Mouse (Mus musculus): Measurements from ENCODE around the gene Nup85. TPM values are rescaled to one million over a fixed set of nuclear protein-coding genes. Genes with fewer than 3 reads are reported as not detected.
A peak's percentile ranks its signal among the peaks of the same experiment; 100 is the strongest.

Nup85 gene
- polyA plus RNA-seq, 1 experiment from 2014 or later = 155 TPM

DNA sequence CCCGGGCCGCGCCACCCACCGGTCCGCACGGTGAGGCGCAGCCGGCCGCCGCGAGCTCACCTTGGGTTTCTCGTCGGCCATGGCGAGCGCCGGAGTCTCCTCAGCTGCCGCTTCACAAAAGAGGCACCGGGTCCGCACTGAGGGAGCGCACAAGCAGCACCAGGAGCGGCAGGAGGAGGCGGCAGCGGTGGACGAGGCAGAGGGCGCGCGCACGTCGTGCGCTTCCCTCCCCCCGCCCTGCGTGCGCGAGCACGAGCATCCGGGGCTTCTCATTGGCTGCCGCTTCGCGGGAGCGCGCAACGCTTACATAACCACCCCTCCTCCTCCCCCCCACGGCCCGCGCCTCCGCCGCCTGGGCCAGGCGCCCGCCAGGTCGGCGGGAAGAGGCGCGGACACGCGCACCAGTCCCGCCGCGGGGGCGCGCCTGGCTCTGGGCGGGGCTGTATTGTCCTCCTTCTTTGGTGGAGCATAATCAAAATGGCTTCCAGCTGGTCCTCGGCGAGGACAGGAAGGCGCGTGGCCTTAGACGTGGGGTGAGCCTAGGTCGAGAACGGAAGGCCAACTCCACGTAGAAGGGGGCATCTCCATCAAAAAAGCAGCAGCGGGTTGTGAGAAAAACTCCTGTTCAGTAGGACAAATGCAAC is 28.1 kb upstream of the Nup85 start, which contains the start of gene Sumo2:
Gene Sumo2 (minus strand): TSS at position 239 of the 644 bp plus-strand sequence.
- H3K4me2 ChIP-seq (replicated peaks) = peak within 1 kb of the TSS; percentile 68
- no peaks in the 10 kb centered on the region for H3K9me3 ChIP-seq
- H3K27ac ChIP-seq = peak within 1 kb of the TSS; percentile 100
- ATAC-seq = peak; percentile 96
- H3K4me1 ChIP-seq (replicated peaks) = 0 out of 2 replicates have a peak, but pooled peaks cover 6% of the 10 kb centered on the region
- H3K36me3 ChIP-seq = peaks cover 17% of the 10 kb centered on the region
- H3K9ac ChIP-seq = peak within 1 kb of the TSS; percentile 98
- peak within 1 kb of the TSS; percentile 94 for H3K4me3 ChIP-seq (replicated peaks)
- H3K27me3 ChIP-seq (replicated peaks) = no peaks in the 10 kb centered on the region
- 2% methylated on average over 69 of the region's 70 CpGs for WGBS

GRCm38 (mm10) chr11:115536856-115537568 is 27.2 kb upstream of the Nup85 start:
- peak overlapping the region; percentile 68; the same call in 1 of the 2 replicates for H3K4me2 ChIP-seq (replicated peaks)
- peak overlapping the region; percentile 100 for H3K27ac ChIP-seq
- H3K4me1 ChIP-seq (replicated peaks) = 0 out of 2 replicates have a peak, but pooled peaks cover 6% of the 10 kb centered on the region
- H3K36me3 ChIP-seq = peaks cover 11% of the 10 kb centered on the region
- no peaks in the 10 kb centered on the region for H3K9me3 ChIP-seq
- no peaks in the 10 kb centered on the region for H3K27me3 ChIP-seq (replicated peaks)
- no peak overlapping the region for H3K9ac ChIP-seq
- 88% methylated on average over 10 of the region's 10 CpGs for WGBS
- ATAC-seq = no peak; the same call in 1 of the 2 replicates
- no peak overlapping the region for H3K4me3 ChIP-seq (replicated peaks)

GRCm38 (mm10) chr11:115538045-115538444 is 26.2 kb upstream of the Nup85 start:
- 0 out of 2 replicates have a peak, but pooled peaks cover 3% of the 10 kb centered on the region for H3K4me1 ChIP-seq (replicated peaks)
- peaks cover under 1% of the 10 kb centered on the region for H3K36me3 ChIP-seq
- no peak overlapping the region for H3K4me3 ChIP-seq (replicated peaks)
- no peaks in the 10 kb centered on the region for H3K27me3 ChIP-seq (replicated peaks)
- no peak overlapping the region for H3K9ac ChIP-seq
- no peak overlapping the region for H3K4me2 ChIP-seq (replicated peaks)
- no peak overlapping the region for H3K27ac ChIP-seq
- no peaks in the 10 kb centered on the region for H3K9me3 ChIP-seq
- 69% methylated on average over 2 of the region's 2 CpGs for WGBS
- no peak for ATAC-seq

- no peak for ATAC-seq
- Histone ChIP-seq H3K36me3 (no peaks in the 10 kb centered on the region), H3K27me3 (replicated peaks) (no peaks in the 10 kb centered on the region), H3K9ac (no peak overlapping the region), H3K9me3 (no peaks in the 10 kb centered on the region), H3K4me3 (replicated peaks) (no peak overlapping the region), H3K4me1 (replicated peaks) (no peaks in the 10 kb centered on the region), H3K4me2 (replicated peaks) (no peak overlapping the region), H3K27ac (no peak overlapping the region)
- WGBS = 68% methylated on average over 4 of the region's 4 CpGs
These were observed 20.7 kb upstream of the Nup85 start for GRCm38 (mm10) chr11:115543571-115543970.

DNA sequence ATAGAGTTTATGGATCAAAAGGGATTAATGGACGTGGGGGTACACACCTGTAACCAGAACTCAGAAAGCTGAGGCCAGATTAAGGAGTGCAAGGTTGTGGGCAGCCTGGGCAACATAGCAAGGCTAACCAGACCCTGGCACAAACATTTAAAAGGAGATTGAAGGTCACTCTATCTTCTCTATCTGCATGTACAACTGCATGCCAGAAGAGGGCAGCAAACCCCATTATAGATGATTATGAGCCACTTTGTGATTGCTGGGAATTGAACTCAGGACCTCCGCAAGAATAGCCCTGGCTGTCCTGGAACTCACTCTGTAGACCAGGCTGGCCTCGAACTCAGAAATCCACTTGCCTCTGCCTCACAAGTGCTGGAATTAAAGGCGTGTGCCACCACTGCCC is 11.5 kb upstream of the Nup85 start:
- ATAC-seq = no peak
- Histone ChIP-seq H3K4me1 (replicated peaks) (no peaks in the 10 kb centered on the region), H3K36me3 (no peaks in the 10 kb centered on the region), H3K4me3 (replicated peaks) (no peak overlapping the region), H3K9ac (no peak overlapping the region), H3K27ac (no peak overlapping the region), H3K9me3 (no peaks in the 10 kb centered on the region), H3K4me2 (replicated peaks) (no peak overlapping the region), H3K27me3 (replicated peaks) (no peaks in the 10 kb centered on the region)
- 65% methylated on average over 4 of the region's 4 CpGs for WGBS

GRCm38 (mm10) chr11:115555717-115556116 is 8.5 kb upstream of the Nup85 start:
- no peak for ATAC-seq
- WGBS = 77% methylated on average over 17 of the region's 17 CpGs
- no peak overlapping the region for H3K4me3 ChIP-seq (replicated peaks)
- H3K4me1 ChIP-seq (replicated peaks) = no peaks in the 10 kb centered on the region
- no peak overlapping the region for H3K9ac ChIP-seq
- no peaks in the 10 kb centered on the region for H3K27me3 ChIP-seq (replicated peaks)
- H3K9me3 ChIP-seq = no peaks in the 10 kb centered on the region
- H3K4me2 ChIP-seq (replicated peaks) = no peak overlapping the region
- no peaks in the 10 kb centered on the region for H3K36me3 ChIP-seq
- H3K27ac ChIP-seq = no peak overlapping the region

DNA sequence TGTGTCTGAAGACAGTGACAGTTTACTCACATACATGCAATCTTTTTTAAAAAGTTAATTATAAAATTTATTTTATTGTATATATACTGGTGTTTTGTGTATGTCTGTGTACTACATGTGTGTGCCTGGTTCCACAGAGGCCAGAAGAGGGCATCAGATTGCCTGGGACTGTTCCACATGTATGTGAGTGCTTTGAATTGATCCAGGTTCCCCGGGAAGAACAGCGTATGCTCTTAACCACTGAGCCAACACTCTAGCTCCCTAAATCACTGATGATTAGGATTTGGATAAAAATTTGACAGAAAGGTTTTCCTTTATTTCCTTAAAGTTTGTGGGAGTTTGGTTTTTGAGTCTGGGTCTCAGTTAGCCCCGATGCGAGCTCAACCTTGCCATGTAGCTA is 828 bp upstream of the Nup85 start:
- WGBS = 45% methylated on average over 4 of the region's 4 CpGs
- Histone ChIP-seq H3K9me3 (no peaks in the 10 kb centered on the region), H3K9ac (peak overlapping the region; percentile 70), H3K4me3 (replicated peaks) (peak overlapping the region; percentile 88), H3K27me3 (replicated peaks) (no peaks in the 10 kb centered on the region), H3K27ac (peak overlapping the region; percentile 80; the same call in 1 of the 2 replicates), H3K4me1 (replicated peaks) (0 out of 2 replicates have a peak, but pooled peaks cover 12% of the 10 kb centered on the region), H3K36me3 (peaks cover 14% of the 10 kb centered on the region), H3K4me2 (replicated peaks) (peak overlapping the region; percentile 74)
- ATAC-seq = 0 out of 2 replicates have a peak, but pooled peaks have one; percentile 30

DNA sequence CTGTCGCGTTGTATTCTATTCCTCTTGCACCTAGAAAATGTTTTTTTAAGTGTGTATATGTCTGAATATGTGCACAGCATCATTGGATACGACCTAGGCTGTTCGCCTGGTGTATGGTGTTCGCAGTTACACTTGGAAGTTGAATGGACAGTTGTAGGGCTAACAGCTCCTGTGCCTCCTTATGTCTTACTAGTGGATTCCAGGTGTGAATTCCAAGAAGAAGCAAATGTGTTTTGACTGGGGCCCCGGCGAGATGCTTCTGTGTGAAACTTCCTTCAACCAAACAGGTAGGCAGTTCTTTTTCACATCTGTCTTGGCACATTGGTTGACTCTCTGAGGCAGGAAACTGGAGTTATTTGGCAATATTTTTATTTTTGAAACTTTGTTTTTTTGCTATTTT is 727 bp downstream of the Nup85 start:
- H3K4me1 ChIP-seq (replicated peaks) = 0 out of 2 replicates have a peak, but pooled peaks cover 12% of the 10 kb centered on the region
- H3K9me3 ChIP-seq = no peaks in the 10 kb centered on the region
- no peak for ATAC-seq
- 13% methylated on average over 7 of the region's 7 CpGs for WGBS
- no peaks in the 10 kb centered on the region for H3K27me3 ChIP-seq (replicated peaks)
- H3K36me3 ChIP-seq = peaks cover 30% of the 10 kb centered on the region
- H3K4me3 ChIP-seq (replicated peaks) = peak overlapping the region; percentile 88
- H3K4me2 ChIP-seq (replicated peaks) = peak overlapping the region; percentile 74
- peak overlapping the region; percentile 70 for H3K9ac ChIP-seq
- H3K27ac ChIP-seq = no peak overlapping the region

DNA sequence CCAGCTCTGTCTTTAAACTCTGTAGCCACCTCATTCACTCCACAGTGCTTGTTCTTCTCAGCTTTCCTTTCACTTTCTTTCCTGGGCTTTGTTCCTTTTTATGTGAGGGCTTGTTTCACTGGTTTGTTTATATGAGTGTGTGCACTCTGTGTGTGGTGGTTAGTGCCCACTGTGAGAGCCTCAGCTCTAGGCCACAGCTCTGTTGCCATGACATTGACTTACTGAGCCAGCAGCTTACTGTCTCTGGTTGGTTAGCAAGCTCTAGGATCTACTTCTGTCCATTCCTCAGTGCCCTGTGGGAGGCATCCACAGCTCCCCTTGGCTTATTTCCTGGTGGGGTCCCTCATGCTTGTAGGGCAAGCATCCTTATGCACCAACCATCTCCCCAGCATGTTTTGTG is 14.8 kb downstream of the Nup85 start:
- no peak overlapping the region for H3K4me2 ChIP-seq (replicated peaks)
- no peak overlapping the region for H3K4me3 ChIP-seq (replicated peaks)
- no peaks in the 10 kb centered on the region for H3K9me3 ChIP-seq
- no peaks in the 10 kb centered on the region for H3K4me1 ChIP-seq (replicated peaks)
- no peaks in the 10 kb centered on the region for H3K27me3 ChIP-seq (replicated peaks)
- ATAC-seq = no peak
- no peak overlapping the region for H3K27ac ChIP-seq
- H3K9ac ChIP-seq = no peak overlapping the region
- peaks cover 48% of the 10 kb centered on the region for H3K36me3 ChIP-seq

- 81% methylated on average over 10 of the region's 10 CpGs for WGBS
- H3K36me3 ChIP-seq = peaks cover 82% of the 10 kb centered on the region
- H3K27ac ChIP-seq = no peak overlapping the region
- H3K4me2 ChIP-seq (replicated peaks) = no peak overlapping the region
- no peak overlapping the region for H3K9ac ChIP-seq
- no peak overlapping the region for H3K4me3 ChIP-seq (replicated peaks)
- no peak for ATAC-seq
- H3K4me1 ChIP-seq (replicated peaks) = no peaks in the 10 kb centered on the region
- no peaks in the 10 kb centered on the region for H3K9me3 ChIP-seq
- H3K27me3 ChIP-seq (replicated peaks) = no peaks in the 10 kb centered on the region
These were observed 18.8 kb downstream of the Nup85 start for GRCm38 (mm10) chr11:115582913-115583606.

GRCm38 (mm10) chr11:115584376-115585073 is 20.3 kb downstream of the Nup85 start:
- 86% methylated on average over 10 of the region's 10 CpGs for WGBS
- H3K4me1 ChIP-seq (replicated peaks) = no peaks in the 10 kb centered on the region

More at GRCm38 (mm10) chr11:115584376-115585073, 20.3 kb downstream of the Nup85 start:
- Histone ChIP-seq H3K27me3 (replicated peaks) (no peaks in the 10 kb centered on the region), H3K9ac (no peak overlapping the region), H3K4me3 (replicated peaks) (no peak overlapping the region), H3K9me3 (no peaks in the 10 kb centered on the region), H3K4me2 (replicated peaks) (no peak overlapping the region), H3K36me3 (peaks cover 82% of the 10 kb centered on the region), H3K27ac (no peak overlapping the region)
- no peak for ATAC-seq
